Mouse (Mus musculus) forebrain, embryonic 13.5 days (tissue): Measurements from ENCODE around the gene Sirt7. TPM values are rescaled to one million over a fixed set of nuclear protein-coding genes. Genes with fewer than 3 reads are reported as not detected.

Source experiments
- ATAC-seq: fragments of 200-750 bp; cut with Nextera tagmentation; 2 replicates; pipeline ENCODE4 v1.8.0; 2017
- H3K27ac ChIP-seq: fragments of 300-500 bp; sonication (generic); 2 replicates; pipeline ENCODE4 v1.5.1; 2015; ENCODE audit warnings: inconsistent platforms, mild to moderate bottlenecking, moderate library complexity
- H3K27me3 ChIP-seq: fragments of 300-500 bp; sonication (generic); 2 replicates; pipeline ENCODE4 v1.6.1; 2015; ENCODE audit warnings: mild to moderate bottlenecking, inconsistent platforms
- H3K36me3 ChIP-seq: fragments of 300-500 bp; sonication (generic); 2 replicates; pipeline ENCODE4 v1.6.1; 2015; ENCODE audit warnings: mild to moderate bottlenecking, inconsistent platforms; ENCODE audit not compliant: poor library complexity, severe bottlenecking
- H3K4me1 ChIP-seq: fragments of 300-500 bp; sonication (generic); 2 replicates; pipeline ENCODE4 v1.6.1; 2015; ENCODE audit warnings: inconsistent platforms
- H3K4me2 ChIP-seq: fragments of 300-500 bp; sonication (generic); 2 replicates; pipeline ENCODE4 v1.6.1; 2015; ENCODE audit warnings: inconsistent platforms, mild to moderate bottlenecking, moderate library complexity
- H3K4me3 ChIP-seq: fragments of 300-500 bp; sonication (generic); 2 replicates; pipeline ENCODE4 v1.5.1; 2015; ENCODE audit warnings: mild to moderate bottlenecking, inconsistent platforms
- H3K9ac ChIP-seq: fragments of 300-500 bp; sonication (generic); 2 replicates; pipeline ENCODE4 v1.6.1; 2015; ENCODE audit warnings: mild to moderate bottlenecking, inconsistent platforms
- H3K9me3 ChIP-seq: fragments of 300-500 bp; sonication (generic); replicated peaks from 2 replicates; pipeline ENCODE4 v1.6.1; 2016; ENCODE audit warnings: inconsistent platforms
- WGBS: fragments of 180-500 bp; shearing (Covaris S2); methylation state at CpG from one replicate; pipeline ENCODE4 v1.1.7; 2015; 5-methylcytosine and 5-hydroxymethylcytosine counted together
- polyA plus RNA-seq: library from polyadenylated mRNA; unstranded; fragments of >200 nt; fragmentation: Nextera tagmentation; extraction: Ambion mirVana; gene quantifications from 2 replicates; pipeline ENCODE4 v1.2.1, GENCODE M21; 2015

Gene Sirt7
- polyA plus RNA-seq, result 42.7 and 43.1 TPM in 2 replicates

DNA sequence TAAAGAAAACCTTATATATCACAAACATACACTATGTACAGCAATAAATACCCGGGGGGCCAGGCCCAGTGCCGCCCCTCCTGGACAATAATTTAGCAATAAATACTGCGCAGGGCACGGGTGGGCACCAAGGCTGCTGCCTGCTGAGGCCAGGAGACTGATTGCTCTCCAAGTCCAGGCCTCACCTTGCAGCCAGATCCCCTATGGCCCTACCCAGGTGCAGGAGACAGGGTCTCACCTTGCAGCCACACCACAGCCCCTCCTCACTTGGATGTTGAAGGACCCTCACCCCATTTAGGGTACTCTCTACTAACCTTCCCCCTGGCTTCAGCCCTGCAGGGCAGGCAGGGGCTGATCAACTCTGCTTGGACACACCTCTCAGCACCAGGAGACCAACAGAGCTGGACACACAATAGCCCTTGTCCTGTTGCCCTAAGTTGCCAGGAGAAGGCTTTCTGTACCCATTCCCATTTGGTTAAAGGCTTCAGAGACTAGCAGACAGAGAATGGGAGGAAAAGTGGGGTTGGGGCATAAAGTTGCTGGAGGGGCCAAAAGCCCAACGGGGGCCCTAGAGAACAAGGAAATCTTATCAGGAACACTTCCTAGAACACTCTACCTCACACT is at the start of gene Sirt7:
Gene Sirt7 (minus strand): TSS at position 89 of the 624 bp plus-strand sequence.
- peak within 1 kb of the TSS; percentile 96 for H3K4me3 ChIP-seq
- peak within 1 kb of the TSS; percentile 98 for H3K4me2 ChIP-seq
- H3K27ac ChIP-seq, result peak within 1 kb of the TSS; percentile 88
- WGBS, result 21% methylated on average over 5 of the region's 5 CpGs
- ATAC-seq, result peak; percentile 65
- no peaks in the 10 kb centered on the region for H3K27me3 ChIP-seq
- H3K36me3 ChIP-seq, result peaks cover 59% of the 10 kb centered on the region
- peaks cover 31% of the 10 kb centered on the region for H3K4me1 ChIP-seq
- no peaks in the 10 kb centered on the region for H3K9me3 ChIP-seq
- peak within 1 kb of the TSS; percentile 84 for H3K9ac ChIP-seq

- 40% methylated on average over 12 of the region's 12 CpGs for WGBS
These were observed 48.6 kb upstream of the Sirt7 start for GRCm38 (mm10) chr11:120673594-120674122.

GRCm38 (mm10) chr11:120672687-120673593 is 47.9 kb upstream of the Sirt7 start, which contains the start of gene Aspscr1:
Gene Aspscr1 (plus strand): TSS chr11:120672973.
- no peaks in the 10 kb centered on the region for H3K9me3 ChIP-seq
- H3K4me3 ChIP-seq, result peak within 1 kb of the TSS; percentile 75
- peaks cover 18% of the 10 kb centered on the region for H3K4me1 ChIP-seq
- H3K9ac ChIP-seq, result peak within 1 kb of the TSS; percentile 80
- peak; percentile 97 for ATAC-seq
- no peaks in the 10 kb centered on the region for H3K27me3 ChIP-seq
- H3K27ac ChIP-seq, result peak within 1 kb of the TSS; percentile 78
- WGBS, result 2% methylated on average over 67 of the region's 83 CpGs
- peaks cover 16% of the 10 kb centered on the region for H3K36me3 ChIP-seq
- H3K4me2 ChIP-seq, result peak within 1 kb of the TSS; percentile 95

More at GRCm38 (mm10) chr11:120673594-120674122, 48.6 kb upstream of the Sirt7 start:
- Histone ChIP-seq H3K4me3 (peak overlapping the region; percentile 75), H3K9me3 (no peaks in the 10 kb centered on the region), H3K9ac (peak overlapping the region; percentile 80), H3K4me2 (peak overlapping the region; percentile 95), H3K27ac (peak overlapping the region; percentile 59), H3K27me3 (no peaks in the 10 kb centered on the region), H3K36me3 (peaks cover 23% of the 10 kb centered on the region), H3K4me1 (peaks cover 18% of the 10 kb centered on the region)
- ATAC-seq, result peak; percentile 39

DNA sequence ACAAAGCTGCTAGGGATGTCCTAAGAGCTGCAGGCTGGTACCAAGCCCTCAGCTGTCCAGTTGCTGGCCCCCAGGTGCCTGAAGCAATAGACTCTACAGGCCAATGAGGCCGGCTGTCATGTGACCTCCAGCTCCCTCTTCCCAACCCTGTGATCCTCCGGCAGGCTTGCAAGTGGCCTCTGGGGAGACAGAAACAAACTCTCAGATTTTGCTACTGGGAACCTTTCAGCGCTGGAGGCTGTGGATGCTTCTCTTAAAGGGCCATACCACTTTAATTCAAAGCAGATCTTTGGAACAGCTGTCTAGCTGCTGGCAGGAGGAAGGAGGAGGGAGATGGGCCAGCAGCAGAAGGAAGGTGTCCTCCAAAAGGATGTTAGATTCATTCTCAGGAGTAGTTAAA is 41.6 kb upstream of the Sirt7 start:
- H3K4me2 ChIP-seq, result no peak overlapping the region
- H3K27ac ChIP-seq, result no peak overlapping the region
- no peak for ATAC-seq
- H3K9ac ChIP-seq, result no peak overlapping the region
- H3K9me3 ChIP-seq, result no peaks in the 10 kb centered on the region
- H3K4me3 ChIP-seq, result no peak overlapping the region
- H3K4me1 ChIP-seq, result no peaks in the 10 kb centered on the region
- H3K36me3 ChIP-seq, result no peaks in the 10 kb centered on the region
- 12% methylated on average over 3 of the region's 3 CpGs for WGBS
- peaks cover 40% of the 10 kb centered on the region for H3K27me3 ChIP-seq

GRCm38 (mm10) chr11:120665406-120665805 is 40.4 kb upstream of the Sirt7 start:
- H3K36me3 ChIP-seq, result no peaks in the 10 kb centered on the region
- no peak overlapping the region for H3K4me2 ChIP-seq
- peaks cover 52% of the 10 kb centered on the region for H3K27me3 ChIP-seq
- peaks cover 10% of the 10 kb centered on the region for H3K4me1 ChIP-seq
- no peak overlapping the region for H3K27ac ChIP-seq
- H3K9ac ChIP-seq, result no peak overlapping the region
- no peaks in the 10 kb centered on the region for H3K9me3 ChIP-seq
- 87% methylated on average over 3 of the region's 3 CpGs for WGBS
- no peak overlapping the region for H3K4me3 ChIP-seq
- ATAC-seq, result no peak

- no peak overlapping the region for H3K4me2 ChIP-seq
- no peaks in the 10 kb centered on the region for H3K9me3 ChIP-seq
- no peak overlapping the region for H3K4me3 ChIP-seq
- no peak overlapping the region for H3K9ac ChIP-seq
- peaks cover 69% of the 10 kb centered on the region for H3K27me3 ChIP-seq
- no peak for ATAC-seq
- no peaks in the 10 kb centered on the region for H3K36me3 ChIP-seq
- WGBS, result 60% methylated on average over 5 of the region's 5 CpGs
- no peak overlapping the region for H3K27ac ChIP-seq
- H3K4me1 ChIP-seq, result peaks cover 21% of the 10 kb centered on the region
These were observed 38.7 kb upstream of the Sirt7 start for GRCm38 (mm10) chr11:120663714-120664113.

DNA sequence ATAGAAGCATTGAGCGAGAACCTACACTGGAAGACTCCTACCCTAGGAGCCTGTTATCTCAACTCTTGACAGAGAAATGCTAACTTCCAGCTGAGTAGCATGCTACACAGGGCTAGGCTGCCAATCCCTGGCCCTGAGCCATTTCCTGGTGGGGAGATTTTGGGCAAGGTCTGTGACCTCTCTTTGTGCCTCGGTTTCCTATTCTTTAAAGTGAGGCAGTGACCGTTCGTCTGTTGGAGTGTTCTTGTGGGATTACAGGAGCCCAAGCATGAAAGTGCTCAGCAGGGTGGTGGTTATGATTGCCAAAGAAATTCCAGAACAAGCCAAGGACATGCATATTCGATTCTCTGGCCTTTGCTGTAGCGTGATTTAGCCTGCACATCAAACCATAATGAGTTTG is 37.7 kb upstream of the Sirt7 start:
- no peak overlapping the region for H3K4me3 ChIP-seq

GRCm38 (mm10) chr11:120661076-120661460 is 36.0 kb upstream of the Sirt7 start, which contains the start of gene Notum:
Gene Notum (minus strand): TSS chr11:120661175.
- H3K9me3 ChIP-seq, result no peaks in the 10 kb centered on the region
- peaks cover 86% of the 10 kb centered on the region for H3K27me3 ChIP-seq
- ATAC-seq, result no peak
- peak within 1 kb of the TSS; percentile 40 for H3K4me3 ChIP-seq
- under 1% methylated on average over 35 of the region's 35 CpGs for WGBS
- no peak within 1 kb of the TSS for H3K27ac ChIP-seq
- peak within 1 kb of the TSS; percentile 30; the same call in 1 of the 2 replicates for H3K9ac ChIP-seq
- H3K4me2 ChIP-seq, result peak within 1 kb of the TSS; percentile 64
- H3K36me3 ChIP-seq, result no peaks in the 10 kb centered on the region
- peaks cover 21% of the 10 kb centered on the region for H3K4me1 ChIP-seq

More for the DNA sequence above, 37.7 kb upstream of the Sirt7 start:
- Histone ChIP-seq H3K9ac (no peak overlapping the region), H3K36me3 (no peaks in the 10 kb centered on the region), H3K27me3 (peaks cover 78% of the 10 kb centered on the region), H3K4me1 (peaks cover 21% of the 10 kb centered on the region), H3K4me2 (no peak overlapping the region), H3K27ac (no peak overlapping the region), H3K9me3 (no peaks in the 10 kb centered on the region)
- WGBS, result 44% methylated on average over 6 of the region's 6 CpGs
- no peak for ATAC-seq

GRCm38 (mm10) chr11:120660301-120661075 is 35.4 kb upstream of the Sirt7 start:
- H3K4me1 ChIP-seq, result peaks cover 21% of the 10 kb centered on the region

GRCm38 (mm10) chr11:120659509-120660300 is 34.7 kb upstream of the Sirt7 start:
- Histone ChIP-seq H3K9ac (peak overlapping the region; percentile 30; the same call in 1 of the 2 replicates), H3K4me1 (peaks cover 21% of the 10 kb centered on the region), H3K27me3 (peaks cover 90% of the 10 kb centered on the region), H3K36me3 (no peaks in the 10 kb centered on the region), H3K27ac (no peak overlapping the region), H3K9me3 (no peaks in the 10 kb centered on the region), H3K4me2 (peak overlapping the region; percentile 64), H3K4me3 (peak overlapping the region; percentile 40)
- 1% methylated on average over 46 of the region's 50 CpGs for WGBS
- ATAC-seq, result no peak

More at GRCm38 (mm10) chr11:120660301-120661075, 35.4 kb upstream of the Sirt7 start:
- ATAC-seq, result peak; percentile 57
- H3K9ac ChIP-seq, result peak overlapping the region; percentile 30; the same call in 1 of the 2 replicates
- no peaks in the 10 kb centered on the region for H3K9me3 ChIP-seq
- H3K27ac ChIP-seq, result no peak overlapping the region
- peak overlapping the region; percentile 64 for H3K4me2 ChIP-seq
- peaks cover 91% of the 10 kb centered on the region for H3K27me3 ChIP-seq
- under 1% methylated on average over 71 of the region's 95 CpGs for WGBS
- peak overlapping the region; percentile 40 for H3K4me3 ChIP-seq
- H3K36me3 ChIP-seq, result no peaks in the 10 kb centered on the region
